Mouse (Mus musculus) MEL (cell line): ENCODE data around the gene Med16. TPM values are rescaled to one million over a fixed set of nuclear protein-coding genes. Genes with fewer than 3 reads are reported as not detected.

ENCODE experiments used
- DNase-seq: peaks from one replicate; pipeline ENCODE4 v3.0.0; 2011; ENCODE audit warnings: low read depth, low spot score
- H3K27ac ChIP-seq: 2 replicates; pipeline ENCODE4 v1.5.1; 2012; ENCODE audit warnings: low read depth, mild to moderate bottlenecking, control low read depth, low read length, moderate library complexity; ENCODE audit not compliant: control insufficient read depth
- H3K27me3 ChIP-seq, 2 experiments: fragments of 150-350 bp in 1 of 2; sonication (generic) in 1 of 2; 2 replicates each; pipeline ENCODE4 v1.6.1; 2012; ENCODE audit warnings: low read length in 2 of 2, mild to moderate bottlenecking in 2 of 2, improper control_type of control experiment in 1 of 2, moderate library complexity in 1 of 2; ENCODE audit not compliant: insufficient read depth in 2 of 2, control insufficient read depth in 1 of 2
- H3K36me3 ChIP-seq, 2 experiments: 2 replicates each; pipeline ENCODE4 v1.6.1; 2012 to 2014; ENCODE audit warnings: low read length in 2 of 2, improper control_type of control experiment in 1 of 2, inconsistent platforms in 1 of 2, mild to moderate bottlenecking in 1 of 2; ENCODE audit not compliant: insufficient read depth in 2 of 2, control insufficient read depth in 1 of 2
- H3K4me1 ChIP-seq, 2 experiments: fragments of 150-350 bp in 1 of 2; sonication (generic) in 1 of 2; 2 replicates each; pipeline ENCODE4 v1.6.1; 2012; ENCODE audit warnings: low read length in 2 of 2, improper control_type of control experiment in 1 of 2, mild to moderate bottlenecking in 1 of 2; ENCODE audit not compliant: insufficient read depth in 2 of 2, control insufficient read depth in 1 of 2
- H3K4me3 ChIP-seq, 2 experiments: fragments of 150-350 bp in 1 of 2; sonication (generic) in 1 of 2; 2 replicates each; pipeline ENCODE4 v1.5.1; 2012; ENCODE audit warnings: low read depth in 2 of 2, low read length in 2 of 2, mild to moderate bottlenecking in 2 of 2, moderate library complexity in 2 of 2, control low read depth in 1 of 2, improper control_type of control experiment in 1 of 2; ENCODE audit not compliant: control insufficient read depth in 1 of 2, insufficient read depth in 1 of 2
- H3K79me2 ChIP-seq: 2 replicates; pipeline ENCODE4 v1.6.1; 2012; ENCODE audit warnings: mild to moderate bottlenecking, low read length, moderate library complexity; ENCODE audit not compliant: control insufficient read depth, poor library complexity, insufficient read depth
- H3K9ac ChIP-seq: 2 replicates; pipeline ENCODE4 v1.6.1; 2012; ENCODE audit warnings: low read depth, mild to moderate bottlenecking, control low read depth, low read length, moderate library complexity; ENCODE audit not compliant: control insufficient read depth, poor library complexity, severe bottlenecking
- H3K9me3 ChIP-seq: fragments of 150-350 bp; sonication (generic); replicated peaks from 2 replicates; pipeline ENCODE4 v1.6.1; 2012; ENCODE audit warnings: mild to moderate bottlenecking, low read length, improper control_type of control experiment, moderate library complexity; ENCODE audit not compliant: insufficient read depth
- CHD2 ChIP-seq: IDR thresholded peaks from 2 replicates; pipeline ENCODE4 v1.6.1; 2011; ENCODE audit warnings: low read length, improper control_type of control experiment
- E2F4 ChIP-seq: IDR thresholded peaks from 2 replicates; pipeline ENCODE4 v1.6.1; 2011; ENCODE audit warnings: low read depth, low read length, improper control_type of control experiment, borderline replicate concordance
- ELF1 ChIP-seq: IDR thresholded peaks from 2 replicates; pipeline ENCODE4 v1.6.1; 2014; ENCODE audit warnings: low read depth, mild to moderate bottlenecking, inconsistent platforms, low read length, improper control_type of control experiment, moderate library complexity
- EP300 ChIP-seq, 2 experiments: IDR thresholded peaks; 2 replicates each; pipeline ENCODE4 v1.6.1; 2011; ENCODE audit warnings: improper control_type of control experiment in 2 of 2, low read length in 2 of 2, low read depth in 1 of 2, mild to moderate bottlenecking in 1 of 2
- GABPA ChIP-seq: IDR thresholded peaks from 2 replicates; pipeline ENCODE4 v1.6.1; 2012; ENCODE audit warnings: low read depth, mild to moderate bottlenecking, inconsistent platforms, low read length, improper control_type of control experiment, moderate library complexity
- HCFC1 ChIP-seq: IDR thresholded peaks from 2 replicates; pipeline ENCODE4 v1.6.1; 2012; ENCODE audit warnings: low read depth, mild to moderate bottlenecking, inconsistent platforms, low read length, improper control_type of control experiment, moderate library complexity
- JUND ChIP-seq: IDR thresholded peaks from 2 replicates; pipeline ENCODE4 v1.6.1; 2011; ENCODE audit warnings: low read depth, mild to moderate bottlenecking, improper control_type of control experiment, low read length
- MAFK ChIP-seq: IDR thresholded peaks from 2 replicates; pipeline ENCODE4 v1.6.1; 2011; ENCODE audit warnings: low read depth, mild to moderate bottlenecking, low read length, improper control_type of control experiment, borderline replicate concordance
- MAX ChIP-seq: IDR thresholded peaks from 2 replicates; pipeline ENCODE4 v1.6.1; 2011; ENCODE audit warnings: low read length, improper control_type of control experiment
- MXI1 ChIP-seq: IDR thresholded peaks from 2 replicates; pipeline ENCODE4 v1.6.1; 2011; ENCODE audit warnings: mild to moderate bottlenecking, low read depth, low read length, improper control_type of control experiment
- MYB ChIP-seq: IDR thresholded peaks from 2 replicates; pipeline ENCODE4 v1.6.1; 2011; ENCODE audit warnings: mild to moderate bottlenecking, low read depth, low read length, improper control_type of control experiment
- MYC ChIP-seq: IDR thresholded peaks from 2 replicates; pipeline ENCODE4 v1.6.1; 2011; ENCODE audit warnings: low read depth, mild to moderate bottlenecking, low read length, improper control_type of control experiment, moderate library complexity
- NELFE ChIP-seq: IDR thresholded peaks from 2 replicates; pipeline ENCODE4 v1.6.1; 2011; ENCODE audit warnings: low read depth, low read length, improper control_type of control experiment
- NRF1 ChIP-seq: IDR thresholded peaks from 2 replicates; pipeline ENCODE4 v1.6.1; 2014; ENCODE audit warnings: low read depth, mild to moderate bottlenecking, inconsistent platforms, low read length, improper control_type of control experiment, moderate library complexity; ENCODE audit not compliant: poor library complexity, insufficient read depth, severe bottlenecking
- POLR2A ChIP-seq, 2 experiments: IDR thresholded peaks; 2 replicates each; pipeline ENCODE4 v1.6.1; 2011 to 2012; ENCODE audit warnings: low read length in 2 of 2, mild to moderate bottlenecking in 2 of 2, control low read depth in 1 of 2, improper control_type of control experiment in 1 of 2, low read depth in 1 of 2, moderate library complexity in 1 of 2; ENCODE audit not compliant: control insufficient read depth in 1 of 2, insufficient read depth in 1 of 2, poor library complexity in 1 of 2
- POLR2AphosphoS2 ChIP-seq: IDR thresholded peaks from 2 replicates; pipeline ENCODE4 v1.6.1; 2011; ENCODE audit warnings: low read length, improper control_type of control experiment
- POLR2AphosphoS5 ChIP-seq: IDR thresholded peaks from 2 replicates; pipeline ENCODE4 v1.6.1; 2012; ENCODE audit warnings: low read depth, borderline replicate concordance, mild to moderate bottlenecking, inconsistent platforms, low read length, moderate library complexity, mixed read lengths
- RAD21 ChIP-seq: IDR thresholded peaks from 2 replicates; pipeline ENCODE4 v1.6.1; 2011; ENCODE audit warnings: mild to moderate bottlenecking, low read depth, low read length, improper control_type of control experiment
- RCOR1 ChIP-seq: IDR thresholded peaks from 2 replicates; pipeline ENCODE4 v1.6.1; 2012; ENCODE audit warnings: low read depth, mild to moderate bottlenecking, inconsistent platforms, low read length, improper control_type of control experiment
- SMC3 ChIP-seq: IDR thresholded peaks from 2 replicates; pipeline ENCODE4 v1.6.1; 2011; ENCODE audit warnings: low read depth, low read length, improper control_type of control experiment
- TBP ChIP-seq: IDR thresholded peaks from 2 replicates; pipeline ENCODE4 v1.8.0; 2011; ENCODE audit warnings: low read depth, low read length, improper control_type of control experiment
- TCF12 ChIP-seq: IDR thresholded peaks from 2 replicates; pipeline ENCODE4 v1.6.1; 2014; ENCODE audit warnings: low read depth, mild to moderate bottlenecking, inconsistent platforms, low read length, improper control_type of control experiment, moderate library complexity
- UBTF ChIP-seq: IDR thresholded peaks from 2 replicates; pipeline ENCODE4 v1.6.1; 2012; ENCODE audit warnings: low read depth, mild to moderate bottlenecking, inconsistent platforms, low read length, improper control_type of control experiment, moderate library complexity, borderline replicate concordance; ENCODE audit not compliant: insufficient read depth
- USF2 ChIP-seq, 2 experiments: IDR thresholded peaks; 2 replicates each; pipeline ENCODE4 v1.6.1; 2011 to 2012; ENCODE audit warnings: improper control_type of control experiment in 2 of 2, low read length in 2 of 2, borderline replicate concordance in 1 of 2, inconsistent platforms in 1 of 2, low read depth in 1 of 2, mild to moderate bottlenecking in 1 of 2; ENCODE audit not compliant: insufficient read depth in 1 of 2
- ZC3H11A ChIP-seq: IDR thresholded peaks from 2 replicates; pipeline ENCODE4 v1.6.1; 2012; ENCODE audit warnings: low read depth, mild to moderate bottlenecking, inconsistent platforms, low read length, improper control_type of control experiment
- ZKSCAN1 ChIP-seq: IDR thresholded peaks from 2 replicates; pipeline ENCODE4 v1.6.1; 2012; ENCODE audit warnings: low read depth, mild to moderate bottlenecking, inconsistent platforms, low read length, improper control_type of control experiment, moderate library complexity
- ZMIZ1 ChIP-seq: IDR thresholded peaks from 2 replicates; pipeline ENCODE4 v1.6.1; 2012; ENCODE audit warnings: low read depth, mild to moderate bottlenecking, inconsistent platforms, low read length, improper control_type of control experiment, moderate library complexity
- polyA plus RNA-seq, 2 experiments: library from polyadenylated mRNA; stranded (reverse) in 1 of 2; unstranded in 1 of 2; fragments of >175 nt in 1 of 2; fragments of >200 nt in 1 of 2; gene quantifications; 2 replicates each; pipeline versions ENCODE4 v1.2.1 to v1.2.4; 2012; ENCODE audit warnings: low replicate concordance in 2 of 2, low read depth in 1 of 2; ENCODE audit not compliant: insufficient read length in 2 of 2, insufficient read depth in 1 of 2, missing spikeins in 1 of 2
- total RNA-seq: library from RNA; depleted of rRNA; stranded (reverse); fragments of 300-350 nt; gene quantifications from 2 replicates; pipeline ENCODE4 v1.2.3, GENCODE M21; 2012

Gene Med16
- total and polyA plus RNA-seq, 3 experiments = 17.3 to 41.2 TPM; not detected in 1

- TF ChIP-seq NRF1 (no peak), MYB (no peak), MAX (peak; percentile 87), ZKSCAN1 (no peak), ELF1 (peak; percentile 50; the same call in 1 of the 2 replicates), GABPA (no peak), RAD21 (no peak), CHD2 (peak; percentile 77), UBTF (no peak), USF2 (IDR thresholded peaks at IDR 0.05; ENCODE audit: borderline replicate concordance in 1 of 2, insufficient read depth in 1 of 2, low read depth in 1 of 2, low read length in 2 of 2) (no peak), TCF12 (peak; percentile 49), MAFK (no peak), E2F4 (peak; percentile 52; the same call in 1 of the 2 replicates), ZC3H11A (no peak), MXI1 (peak; percentile 94), POLR2A (IDR thresholded peaks at IDR 0.05; ENCODE audit: control insufficient read depth in 1 of 2, insufficient read depth in 1 of 2, low read depth in 1 of 2, low read length in 2 of 2, poor library complexity in 1 of 2) (peak; percentile 42 to 67; a peak in 2 of 4 replicates), EP300 (IDR thresholded peaks at IDR 0.05; ENCODE audit: low read depth in 1 of 2, low read length in 2 of 2) (peak; percentile 58 to 64), POLR2AphosphoS5 (no peak), SMC3 (no peak), RCOR1 (no peak)
These were observed 31.5 kb downstream of the Med16 start (continued) for GRCm38 (mm10) chr10:79877174-79877573.

DNA sequence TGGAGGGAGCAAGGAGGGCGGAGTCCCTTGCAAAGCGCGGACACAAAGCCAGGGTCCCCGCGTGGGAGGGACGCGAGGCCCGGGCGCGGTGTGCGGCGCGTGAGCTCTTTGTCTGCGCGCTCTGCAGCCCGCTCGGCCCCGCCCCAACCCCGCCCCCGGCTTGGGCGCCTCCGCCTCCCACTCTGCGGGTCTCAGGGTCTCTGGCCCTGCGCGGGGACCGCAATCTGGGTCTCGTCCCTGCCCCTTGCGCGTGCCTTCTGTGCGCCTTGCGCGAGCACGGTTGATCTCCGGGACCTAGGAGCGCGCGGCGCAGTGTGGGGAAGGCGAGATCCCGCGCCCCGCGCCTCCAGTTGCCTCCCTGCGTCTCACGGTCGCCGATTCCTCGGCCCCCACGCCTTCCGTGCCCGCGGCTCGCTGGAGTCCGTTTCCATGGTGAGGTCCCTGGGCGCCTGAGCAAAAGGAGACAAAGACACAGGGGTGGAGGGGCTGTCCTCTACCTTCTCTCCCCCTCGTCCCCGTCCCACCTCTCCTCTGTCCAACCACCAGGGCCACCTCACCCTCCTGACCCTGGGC, 34.3 kb downstream of the Med16 start, which contains the start of the genes Prtn3 and Plppr3:
Prtn3 (plus strand) TSS at position 187 of the 573 bp plus-strand sequence.
Plppr3 (minus strand) TSS at position 345 of the 573 bp plus-strand sequence.
- H3K36me3 ChIP-seq = peaks cover 0 to 9% of the 10 kb centered on the region in 2 experiments; a peak in 2 of 4 replicates
- TF ChIP-seq POLR2AphosphoS2 (no peak), E2F4 (no peak), RAD21 (no peak), TBP (no peak), MYC (no peak), POLR2AphosphoS5 (no peak), HCFC1 (no peak), CHD2 (no peak), ZMIZ1 (no peak), TCF12 (no peak), NELFE (no peak), JUND (no peak), SMC3 (no peak)
- H3K9me3 ChIP-seq = no peaks in the 10 kb centered on the region
- peaks cover 6 to 16% of the 10 kb centered on the region in 2 experiments; a peak in 3 of 4 replicates for H3K4me1 ChIP-seq
- no peaks in the 10 kb centered on the region for H3K27me3 ChIP-seq
- peak within 1 kb of the TSS; percentile 23 to 31; a peak in 2 of 4 replicates for H3K4me3 ChIP-seq
- no peak for DNase-seq
- no peak within 1 kb of the TSS for H3K27ac ChIP-seq
- H3K79me2 ChIP-seq = no peaks in the 10 kb centered on the region
- peak within 1 kb of the TSS; percentile 40; the same call in 1 of the 2 replicates for H3K9ac ChIP-seq
